Mouse (Mus musculus): Measurements from ENCODE around the gene Hectd2. TPM values are rescaled to one million over a fixed set of nuclear protein-coding genes. Genes with fewer than 3 reads are reported as not detected.
A peak's percentile ranks its signal among the peaks of the same experiment; 100 is the strongest.

Gene Hectd2
- total RNA-seq, 2 experiments from 2014 or later: 2.4 to 2.6 TPM

- peak; percentile 67 for DNase-seq
Observed at GRCm38 (mm10) chr19:36646132-36646828, 91.8 kb downstream of the Hectd2 start.

- DNase-seq: no peak
Observed at GRCm38 (mm10) chr19:36652686-36653085, 98.2 kb downstream of the Hectd2 start.

- DNase-seq: no peak
Observed at GRCm38 (mm10) chr19:36662734-36663133, 108.3 kb downstream of the Hectd2 start.

GRCm38 (mm10) chr19:36663918-36664317 is 109.5 kb downstream of the Hectd2 start:
- no peak for DNase-seq

GRCm38 (mm10) chr19:36664417-36664816 is 110.0 kb downstream of the Hectd2 start:
- no peak for DNase-seq

- no peak for DNase-seq
Observed at GRCm38 (mm10) chr19:36665206-36665605, 110.8 kb downstream of the Hectd2 start.

- no peak for DNase-seq
Observed at GRCm38 (mm10) chr19:36665641-36666040, 111.2 kb downstream of the Hectd2 start.

GRCm38 (mm10) chr19:36666471-36666870 is 112.0 kb downstream of the Hectd2 start:
- no peak for DNase-seq

GRCm38 (mm10) chr19:36667368-36667767 is 112.9 kb downstream of the Hectd2 start:
- DNase-seq: no peak

- DNase-seq: no peak
Observed at GRCm38 (mm10) chr19:36668098-36668497, 113.7 kb downstream of the Hectd2 start.

- no peak for DNase-seq
Observed at GRCm38 (mm10) chr19:36668881-36669639, 114.6 kb downstream of the Hectd2 start.

GRCm38 (mm10) chr19:36669720-36670451 is 115.4 kb downstream of the Hectd2 start:
- no peak for DNase-seq

Other genes with a start within 250 kb of the Hectd2 start
- gene Pcgf5, start 206.3 kb upstream of the Hectd2 start, total RNA-seq (2021): 10 to 100 TPM; 19.1 to 26.7 TPM
- gene Ppp1r3c, start 182.0 kb downstream of the Hectd2 start, total RNA-seq (2021): 10 to 100 TPM; 44.4 to 47.5 TPM